Mouse (Mus musculus): ENCODE data around the gene Rpl22.

GRCm38 (mm10) chr4:152344651-152345050 lies 19.1 kb downstream of the Rpl22 start:
- TF ChIP-seq CHD2 (IDR thresholded peaks at IDR 0.05; ENCODE audit: low read depth, low read length), result no peak
- TF ChIP-seq MAFK (IDR thresholded peaks at IDR 0.05; ENCODE audit: insufficient read depth, low read depth, low read length), result no peak
